In genomic region chr14:87140963-87141486, GRCm38 (mm10) we compare ENCODE assay signal across 7 mouse cellular contexts. TPM values are rescaled to one million over a fixed set of nuclear protein-coding genes. Genes with fewer than 3 reads are reported as not detected.
DNase-seq lines count a peak whose midpoint lies in the region; ATAC-seq lines count a peak whose summit lies in the region.

TSS of gene Diaph3 (minus strand) at chr14:87141235.

- H3K4me3 ChIP-seq in embryonic facial prominence, embryonic 12.5 days, result peak within 1 kb of the TSS; percentile 75
- H3K4me3 ChIP-seq in limb, embryonic 11.5 days (ENCODE audit: low read depth, low read length), result peak within 1 kb of the TSS; percentile 56
- H3K4me3 ChIP-seq in midbrain, embryonic 14.5 days (replicated peaks; ENCODE audit: low read depth, low read length), result peak within 1 kb of the TSS; percentile 69

- peak; percentile 98 for ATAC-seq in embryonic facial prominence, embryonic 12.5 days (ENCODE audit: insufficient number of reproducible peaks, insufficient read depth, low FRiP score, low TSS enrichment)
- peak; percentile 100 for ATAC-seq in limb, embryonic 11.5 days (ENCODE audit: insufficient number of reproducible peaks, low FRiP score, low TSS enrichment, low read depth)
- ATAC-seq in midbrain, embryonic 14.5 days (ENCODE audit: low FRiP score, low TSS enrichment), result peak; percentile 100

- H3K9me3 ChIP-seq in embryonic facial prominence, embryonic 12.5 days, result no peaks in the 10 kb centered on the region
- no peaks in the 10 kb centered on the region for H3K9me3 ChIP-seq in limb, embryonic 11.5 days (ENCODE audit: control insufficient read depth, low read length)
- no peaks in the 10 kb centered on the region for H3K9me3 ChIP-seq in midbrain, embryonic 14.5 days (ENCODE audit: control insufficient read depth, low read length)

- no peaks in the 10 kb centered on the region for H3K36me3 ChIP-seq in embryonic facial prominence, embryonic 12.5 days
- no peaks in the 10 kb centered on the region for H3K36me3 ChIP-seq in limb, embryonic 11.5 days (ENCODE audit: control insufficient read depth, insufficient read depth, low read length)
- no peaks in the 10 kb centered on the region for H3K36me3 ChIP-seq in midbrain, embryonic 14.5 days (ENCODE audit: control insufficient read depth, insufficient read depth, low read length)

- peak within 1 kb of the TSS; percentile 63 for H3K9ac ChIP-seq in embryonic facial prominence, embryonic 12.5 days
- peak within 1 kb of the TSS; percentile 72 for H3K9ac ChIP-seq in limb, embryonic 11.5 days (ENCODE audit: low read length)
- H3K9ac ChIP-seq in midbrain, embryonic 14.5 days (replicated peaks; ENCODE audit: low read length), result peak within 1 kb of the TSS; percentile 45

- peak; percentile 99 for DNase-seq in adrenal gland, postnatal 25 days
- peak; percentile 99 for DNase-seq in heart, adult 11 months
- DNase-seq in kidney, adult 18-20 months, result peak; percentile 94
- DNase-seq in limb, embryonic 11.5 days (ENCODE audit: low spot score), result peak; percentile 99
- DNase-seq in midbrain, embryonic 14.5 days, result peak; percentile 99
- peak; percentile 86 to 94 for DNase-seq in spleen, adult 18-20 months

- WGBS in embryonic facial prominence, embryonic 12.5 days, result under 1% methylated on average over 43 of the region's 43 CpGs
- under 1% methylated on average over 43 of the region's 43 CpGs for WGBS in limb, embryonic 11.5 days
- 0% methylated on average over 43 of the region's 43 CpGs for WGBS in midbrain, embryonic 14.5 days

- H3K27me3 ChIP-seq in embryonic facial prominence, embryonic 12.5 days, result no peaks in the 10 kb centered on the region
- H3K27me3 ChIP-seq in limb, embryonic 11.5 days (ENCODE audit: control insufficient read depth, insufficient read depth, low read length), result no peaks in the 10 kb centered on the region
- no peaks in the 10 kb centered on the region for H3K27me3 ChIP-seq in midbrain, embryonic 14.5 days (ENCODE audit: control insufficient read depth, insufficient read depth, low read length)

- H3K4me2 ChIP-seq in embryonic facial prominence, embryonic 12.5 days (replicated peaks), result peak within 1 kb of the TSS; percentile 79
- peak within 1 kb of the TSS; percentile 66 for H3K4me2 ChIP-seq in limb, embryonic 11.5 days (ENCODE audit: low read depth, severe bottlenecking)
- peak within 1 kb of the TSS; percentile 92 for H3K4me2 ChIP-seq in midbrain, embryonic 14.5 days (ENCODE audit: low read length)

- H3K27ac ChIP-seq in embryonic facial prominence, embryonic 12.5 days, result no peak within 1 kb of the TSS
- no peak within 1 kb of the TSS for H3K27ac ChIP-seq in limb, embryonic 11.5 days (replicated peaks; ENCODE audit: low read depth, low read length)
- no peak within 1 kb of the TSS for H3K27ac ChIP-seq in midbrain, embryonic 14.5 days (replicated peaks; ENCODE audit: low read depth, low read length)

- H3K4me1 ChIP-seq in embryonic facial prominence, embryonic 12.5 days, result no peaks in the 10 kb centered on the region
- H3K4me1 ChIP-seq in limb, embryonic 11.5 days (ENCODE audit: control insufficient read depth, insufficient read depth, low read length), result no peaks in the 10 kb centered on the region
- peaks cover 3% of the 10 kb centered on the region; the same call in 1 of the 2 replicates for H3K4me1 ChIP-seq in midbrain, embryonic 14.5 days (ENCODE audit: control insufficient read depth, insufficient read depth, low read length)

RNA-seq across cellular contexts. Expression of gene Diaph3, which starts in this region (rescaled TPM):
- 3.7 and 5.3 TPM in 2 replicates for total RNA-seq in adrenal gland, postnatal 25 days (2021)
- 12.8 and 13.3 TPM in 2 replicates for polyA plus RNA-seq in embryonic facial prominence, embryonic 12.5 days (2016; fragmentation: Nextera tagmentation; extraction: Ambion mirVana)
- 12.6 and 13.8 TPM in 2 replicates for polyA plus RNA-seq in limb, embryonic 11.5 days (2014; fragmentation: Nextera tagmentation; extraction: Ambion mirVana)
- 3.0 and 4.3 TPM in 2 replicates for polyA plus RNA-seq in midbrain, embryonic 14.5 days (2014; fragmentation: Nextera tagmentation; extraction: Ambion mirVana)
